Mouse (Mus musculus): Measurements from ENCODE around the gene Gp6. TPM values are rescaled to one million over a fixed set of nuclear protein-coding genes. Genes with fewer than 3 reads are reported as not detected.

Gp6 gene
- polyA plus RNA-seq, 1 experiment from 2014 or later: 0.25 TPM

DNA sequence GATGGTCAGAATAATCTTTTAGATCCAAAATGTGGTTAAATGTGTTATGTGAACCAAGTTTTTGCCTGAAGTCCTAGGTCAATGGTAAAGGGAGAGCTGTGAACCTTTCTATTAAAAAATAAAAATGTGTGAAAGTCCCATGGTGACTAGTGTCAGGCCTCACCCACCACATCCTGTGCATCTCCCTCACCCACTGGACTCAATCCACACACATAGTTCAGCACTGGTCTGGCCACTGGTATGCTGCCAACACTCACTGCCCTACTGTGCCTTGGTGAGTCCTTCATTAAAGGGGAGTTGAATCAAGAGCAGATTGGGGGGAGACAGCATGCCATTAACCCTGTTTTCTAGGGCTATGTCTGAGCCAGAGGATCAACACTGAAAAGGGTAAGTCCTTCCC is 60.0 kb downstream of the Gp6 start, which contains the start of gene Ncr1:
Gene Ncr1 (plus strand): TSS at position 216 of the 400 bp plus-strand sequence.
- H3K36me3 ChIP-seq: no peaks in the 10 kb centered on the region
- no peak within 1 kb of the TSS for H3K4me3 ChIP-seq
- H3K4me1 ChIP-seq: no peaks in the 10 kb centered on the region
- no peak for DNase-seq (ENCODE audit: low spot score)
- H3K27ac ChIP-seq (replicated peaks): no peak within 1 kb of the TSS
- H3K27me3 ChIP-seq (ENCODE audit: low read depth, poor library complexity, severe bottlenecking): no peaks in the 10 kb centered on the region
- 0 out of 2 replicates have a peak, but pooled peaks cover 3% of the 10 kb centered on the region for H3K9me3 ChIP-seq (replicated peaks)

- H3K4me1 ChIP-seq: no peaks in the 10 kb centered on the region
- WGBS: 82% methylated on average over 2 of the region's 2 CpGs
- H3K9me3 ChIP-seq (replicated peaks): no peaks in the 10 kb centered on the region
- H3K36me3 ChIP-seq: no peaks in the 10 kb centered on the region
- no peak overlapping the region for H3K4me3 ChIP-seq
- H3K27ac ChIP-seq (replicated peaks): no peak overlapping the region
- DNase-seq (ENCODE audit: low spot score): no peak
- H3K27me3 ChIP-seq (ENCODE audit: low read depth, poor library complexity, severe bottlenecking): no peaks in the 10 kb centered on the region
Measured at GRCm38 (mm10) chr7:4323301-4323700, 74.2 kb downstream of the Gp6 start.

Small RNAs within 50 kb of the gene (microRNA-seq; reads per million reads assigned to microRNA genes)
- gene Gm24605 (not detected), gene Gm24752 (not detected), gene Gm25349 (not detected)

Other genes with a start within 250 kb of the Gp6 start
- gene Leng9, start 247.4 kb downstream of the Gp6 start, polyA plus RNA-seq (2016; fragmentation: Nextera tagmentation; extraction: Ambion mirVana): 1.4 and 1.9 TPM in 2 replicates
- 18.1 and 20.1 TPM in 2 replicates for gene Cdc42ep5, start 232.9 kb downstream of the Gp6 start, polyA plus RNA-seq (2016; fragmentation: Nextera tagmentation; extraction: Ambion mirVana)
- not detected in 2 replicates for gene Lilra5, start 160.0 kb downstream of the Gp6 start, polyA plus RNA-seq (2016; fragmentation: Nextera tagmentation; extraction: Ambion mirVana)
- gene Ncr1, start 60.0 kb downstream of the Gp6 start, polyA plus RNA-seq (2016; fragmentation: Nextera tagmentation; extraction: Ambion mirVana): not detected in 2 replicates
- 34.9 and 35.8 TPM in 2 replicates for gene Rdh13, start 47.9 kb upstream of the Gp6 start, polyA plus RNA-seq (2016; fragmentation: Nextera tagmentation; extraction: Ambion mirVana)
- 2.9 and 3.4 TPM in 2 replicates for gene Eps8l1, start 62.9 kb upstream of the Gp6 start, polyA plus RNA-seq (2016; fragmentation: Nextera tagmentation; extraction: Ambion mirVana)
- gene Ppp1r12c, start 103.9 kb upstream of the Gp6 start, polyA plus RNA-seq (2016; fragmentation: Nextera tagmentation; extraction: Ambion mirVana): 33.5 and 40.4 TPM in 2 replicates
- gene Tnnt1, start 118.6 kb upstream of the Gp6 start, polyA plus RNA-seq (2016; fragmentation: Nextera tagmentation; extraction: Ambion mirVana): 4.7 and 6.0 TPM in 2 replicates
- gene Tnni3, start 126.5 kb upstream of the Gp6 start, polyA plus RNA-seq (2016; fragmentation: Nextera tagmentation; extraction: Ambion mirVana): 2.0 and 2.3 TPM in 2 replicates
- 1.8 and 2.2 TPM in 2 replicates for gene Dnaaf3, start 134.7 kb upstream of the Gp6 start, polyA plus RNA-seq (2016; fragmentation: Nextera tagmentation; extraction: Ambion mirVana)
- 5.0 and 9.8 TPM in 2 replicates for gene Syt5, start 149.8 kb upstream of the Gp6 start, polyA plus RNA-seq (2016; fragmentation: Nextera tagmentation; extraction: Ambion mirVana)
- not detected in 2 replicates for gene Ptprh, start 206.3 kb upstream of the Gp6 start, polyA plus RNA-seq (2016; fragmentation: Nextera tagmentation; extraction: Ambion mirVana)
- 1.8 and 2.8 TPM in 2 replicates for gene Tmem86b, start 233.7 kb upstream of the Gp6 start, polyA plus RNA-seq (2016; fragmentation: Nextera tagmentation; extraction: Ambion mirVana)